Mouse (Mus musculus): Measurements from ENCODE around the gene Pef1. TPM values are rescaled to one million over a fixed set of nuclear protein-coding genes. Genes with fewer than 3 reads are reported as not detected.

The Pef1 gene
- polyA plus RNA-seq, 1 experiment = 47.1 TPM

GRCm38 (mm10) chr4:130078816-130079485 lies 23.4 kb upstream of the Pef1 start:
- no peak for DNase-seq (ENCODE audit: low read depth in 1 of 2, low spot score in 2 of 2)
- no peak overlapping the region for H3K4me3 ChIP-seq (ENCODE audit: extremely low read depth, insufficient read depth, insufficient read length)
- no peaks in the 10 kb centered on the region for H3K36me3 ChIP-seq (ENCODE audit: control insufficient read depth, insufficient read depth, low read length)
- no peaks in the 10 kb centered on the region for H3K4me1 ChIP-seq (ENCODE audit: control insufficient read depth, insufficient read depth, insufficient read length)
- TF ChIP-seq POLR2A (IDR thresholded peaks at IDR 0.05; ENCODE audit: low read depth, low read length) = no peak
- TF ChIP-seq CTCF (IDR thresholded peaks at IDR 0.05; ENCODE audit: extremely low read depth, insufficient read depth, insufficient read length, insufficient replicate concordance) = no peak
- no peaks in the 10 kb centered on the region for H3K27me3 ChIP-seq (ENCODE audit: control insufficient read depth, insufficient read depth, low read length)
- WGBS = 78% methylated on average over 17 of the region's 17 CpGs
- no peak overlapping the region for H3K27ac ChIP-seq (ENCODE audit: insufficient read depth, low read length)

GRCm38 (mm10) chr4:130079521-130079920 lies 22.8 kb upstream of the Pef1 start:
- Histone ChIP-seq H3K36me3 (ENCODE audit: control insufficient read depth, insufficient read depth, low read length) (no peaks in the 10 kb centered on the region), H3K27me3 (ENCODE audit: control insufficient read depth, insufficient read depth, low read length) (no peaks in the 10 kb centered on the region), H3K4me3 (ENCODE audit: extremely low read depth, insufficient read depth, insufficient read length) (no peak overlapping the region), H3K27ac (ENCODE audit: insufficient read depth, low read length) (no peak overlapping the region), H3K4me1 (ENCODE audit: control insufficient read depth, insufficient read depth, insufficient read length) (no peaks in the 10 kb centered on the region)
- DNase-seq (ENCODE audit: low read depth in 1 of 2, low spot score in 2 of 2) = no peak
- 65% methylated on average over 3 of the region's 3 CpGs for WGBS
- TF ChIP-seq POLR2A (IDR thresholded peaks at IDR 0.05; ENCODE audit: low read depth, low read length) = no peak
- no peak for TF ChIP-seq CTCF (IDR thresholded peaks at IDR 0.05; ENCODE audit: extremely low read depth, insufficient read depth, insufficient read length, insufficient replicate concordance)

GRCm38 (mm10) chr4:130081345-130082190 lies 20.8 kb upstream of the Pef1 start:
- Histone ChIP-seq H3K4me1 (ENCODE audit: control insufficient read depth, insufficient read depth, insufficient read length) (no peaks in the 10 kb centered on the region), H3K36me3 (ENCODE audit: control insufficient read depth, insufficient read depth, low read length) (no peaks in the 10 kb centered on the region), H3K27ac (ENCODE audit: insufficient read depth, low read length) (no peak overlapping the region), H3K4me3 (ENCODE audit: extremely low read depth, insufficient read depth, insufficient read length) (no peak overlapping the region), H3K27me3 (ENCODE audit: control insufficient read depth, insufficient read depth, low read length) (no peaks in the 10 kb centered on the region)
- TF ChIP-seq POLR2A (IDR thresholded peaks at IDR 0.05; ENCODE audit: low read depth, low read length) = no peak
- TF ChIP-seq CTCF (IDR thresholded peaks at IDR 0.05; ENCODE audit: extremely low read depth, insufficient read depth, insufficient read length, insufficient replicate concordance) = no peak
- 52% methylated on average over 19 of the region's 19 CpGs for WGBS
- no peak for DNase-seq (ENCODE audit: low read depth in 1 of 2, low spot score in 2 of 2)

- no peak for TF ChIP-seq POLR2A (IDR thresholded peaks at IDR 0.05; ENCODE audit: low read depth, low read length)
- TF ChIP-seq CTCF (IDR thresholded peaks at IDR 0.05; ENCODE audit: extremely low read depth, insufficient read depth, insufficient read length, insufficient replicate concordance) = no peak
Observed at GRCm38 (mm10) chr4:130082211-130082610, 20.1 kb upstream of the Pef1 start.

GRCm38 (mm10) chr4:130084331-130084945 lies 17.9 kb upstream of the Pef1 start:
- TF ChIP-seq POLR2A (IDR thresholded peaks at IDR 0.05; ENCODE audit: low read depth, low read length) (no peak), CTCF (IDR thresholded peaks at IDR 0.05; ENCODE audit: extremely low read depth, insufficient read depth, insufficient read length, insufficient replicate concordance) (no peak)
- no peaks in the 10 kb centered on the region for H3K4me1 ChIP-seq (ENCODE audit: control insufficient read depth, insufficient read depth, insufficient read length)
- no peaks in the 10 kb centered on the region for H3K36me3 ChIP-seq (ENCODE audit: control insufficient read depth, insufficient read depth, low read length)
- WGBS = 81% methylated on average over 7 of the region's 7 CpGs
- no peak overlapping the region for H3K27ac ChIP-seq (ENCODE audit: insufficient read depth, low read length)
- H3K27me3 ChIP-seq (ENCODE audit: control insufficient read depth, insufficient read depth, low read length) = no peaks in the 10 kb centered on the region
- H3K4me3 ChIP-seq (ENCODE audit: extremely low read depth, insufficient read depth, insufficient read length) = no peak overlapping the region
- no peak for DNase-seq (ENCODE audit: low read depth in 1 of 2, low spot score in 2 of 2)

More at GRCm38 (mm10) chr4:130082211-130082610, 20.1 kb upstream of the Pef1 start:
- H3K36me3 ChIP-seq (ENCODE audit: control insufficient read depth, insufficient read depth, low read length) = no peaks in the 10 kb centered on the region
- no peak overlapping the region for H3K27ac ChIP-seq (ENCODE audit: insufficient read depth, low read length)
- H3K27me3 ChIP-seq (ENCODE audit: control insufficient read depth, insufficient read depth, low read length) = no peaks in the 10 kb centered on the region
- 73% methylated on average over 9 of the region's 9 CpGs for WGBS
- H3K4me3 ChIP-seq (ENCODE audit: extremely low read depth, insufficient read depth, insufficient read length) = no peak overlapping the region
- no peaks in the 10 kb centered on the region for H3K4me1 ChIP-seq (ENCODE audit: control insufficient read depth, insufficient read depth, insufficient read length)
- no peak for DNase-seq (ENCODE audit: low read depth in 1 of 2, low spot score in 2 of 2)

- DNase-seq (ENCODE audit: low read depth in 1 of 2, low spot score in 2 of 2) = no peak
- Histone ChIP-seq H3K27ac (ENCODE audit: insufficient read depth, low read length) (no peak overlapping the region), H3K36me3 (ENCODE audit: control insufficient read depth, insufficient read depth, low read length) (no peaks in the 10 kb centered on the region), H3K4me1 (ENCODE audit: control insufficient read depth, insufficient read depth, insufficient read length) (no peaks in the 10 kb centered on the region), H3K4me3 (ENCODE audit: extremely low read depth, insufficient read depth, insufficient read length) (no peak overlapping the region), H3K27me3 (ENCODE audit: control insufficient read depth, insufficient read depth, low read length) (no peaks in the 10 kb centered on the region)
- TF ChIP-seq CTCF (IDR thresholded peaks at IDR 0.05; ENCODE audit: extremely low read depth, insufficient read depth, insufficient read length, insufficient replicate concordance) (no peak), POLR2A (IDR thresholded peaks at IDR 0.05; ENCODE audit: low read depth, low read length) (no peak)
- 78% methylated on average over 12 of the region's 12 CpGs for WGBS
Observed at GRCm38 (mm10) chr4:130085246-130085820, 17.0 kb upstream of the Pef1 start.

Measured in spleen, adult 2 months (tissue).